Mouse (Mus musculus): ENCODE measurements around the gene Hhipl1.

- no peak for TF ChIP-seq CTCF (conservative IDR thresholded peaks at IDR 0.05; ENCODE audit: insufficient read depth, insufficient read length, low read depth, low read length)
- no peak for TF ChIP-seq POLR2A (IDR thresholded peaks at IDR 0.05; ENCODE audit: low read depth, low read length)
Measured at GRCm38 (mm10) chr12:108271351-108272142, 34.5 kb upstream of the Hhipl1 start.

All from kidney, adult 2 months (tissue).